Mouse (Mus musculus): Measurements from ENCODE around the gene Gm5741. TPM values are rescaled to one million over a fixed set of nuclear protein-coding genes. Genes with fewer than 3 reads are reported as not detected.

Gene Gm5741
- total and polyA plus RNA-seq, 3 experiments = 1.0 to 1.8 TPM; not detected in 1

GRCm38 (mm10) chr8:85072364-85072929, 4.7 kb upstream of the Gm5741 start:
- no peak for DNase-seq (ENCODE audit: low spot score)
- TF ChIP-seq TAL1 (conservative IDR thresholded peaks at IDR 0.05; ENCODE audit: low read depth, low read length) (no peak), GATA2 (IDR thresholded peaks at IDR 0.05; ENCODE audit: borderline replicate concordance, low read depth, low read length) (no peak), GATA1 (IDR thresholded peaks at IDR 0.05; ENCODE audit: borderline replicate concordance, low read length) (no peak), POLR2AphosphoS5 (IDR thresholded peaks at IDR 0.05; ENCODE audit: insufficient replicate concordance, low read depth, low read length) (no peak), CTCF (IDR thresholded peaks at IDR 0.05; ENCODE audit: low read depth, low read length) (no peak)
- Histone ChIP-seq H3K4me1 (ENCODE audit: insufficient read depth, low read depth, low read length) (peaks cover 54% of the 10 kb centered on the region), H3K9me3 (replicated peaks) (no peaks in the 10 kb centered on the region), H3K36me3 (replicated peaks) (peaks cover 71% of the 10 kb centered on the region), H3K27me3 (ENCODE audit: insufficient read depth, low read length) (no peaks in the 10 kb centered on the region), H3K4me3 (ENCODE audit: low read depth, low read length) (peak overlapping the region; percentile 81)
- no peak for ATAC-seq (ENCODE audit: extremely low read depth, insufficient number of reproducible peaks, low FRiP score, poor library complexity, severe bottlenecking)

- Histone ChIP-seq H3K9me3 (replicated peaks) (no peaks in the 10 kb centered on the region), H3K27me3 (ENCODE audit: insufficient read depth, low read length) (no peaks in the 10 kb centered on the region), H3K4me3 (ENCODE audit: low read depth, low read length) (peak within 1 kb of the TSS; percentile 81), H3K4me1 (ENCODE audit: insufficient read depth, low read depth, low read length) (peaks cover 52% of the 10 kb centered on the region), H3K36me3 (replicated peaks) (peaks cover 71% of the 10 kb centered on the region)
- DNase-seq (ENCODE audit: low spot score) = peak; percentile 94
- TF ChIP-seq GATA1 (IDR thresholded peaks at IDR 0.05; ENCODE audit: borderline replicate concordance, low read length) (no peak), POLR2AphosphoS5 (IDR thresholded peaks at IDR 0.05; ENCODE audit: insufficient replicate concordance, low read depth, low read length) (no peak; the same call in 1 of the 2 replicates), GATA2 (IDR thresholded peaks at IDR 0.05; ENCODE audit: borderline replicate concordance, low read depth, low read length) (no peak), TAL1 (conservative IDR thresholded peaks at IDR 0.05; ENCODE audit: low read depth, low read length) (no peak)
- peak; percentile 86 for ATAC-seq (ENCODE audit: extremely low read depth, insufficient number of reproducible peaks, low FRiP score, poor library complexity, severe bottlenecking)
Observed at GRCm38 (mm10) chr8:85071514-85072281, 3.9 kb upstream of the Gm5741 start, which contains the start of gene Dhps. Gene Dhps (plus strand): TSS chr8:85071757.

- Histone ChIP-seq H3K9me3 (replicated peaks) (no peaks in the 10 kb centered on the region), H3K36me3 (replicated peaks) (peaks cover 71% of the 10 kb centered on the region), H3K4me3 (ENCODE audit: low read depth, low read length) (peak overlapping the region; percentile 81), H3K27me3 (ENCODE audit: insufficient read depth, low read length) (no peaks in the 10 kb centered on the region), H3K4me1 (ENCODE audit: insufficient read depth, low read depth, low read length) (peaks cover 46% of the 10 kb centered on the region)
- no peak for ATAC-seq (ENCODE audit: extremely low read depth, insufficient number of reproducible peaks, low FRiP score, poor library complexity, severe bottlenecking)
- DNase-seq (ENCODE audit: low spot score) = no peak
- TF ChIP-seq GATA2 (IDR thresholded peaks at IDR 0.05; ENCODE audit: borderline replicate concordance, low read depth, low read length) (no peak), GATA1 (IDR thresholded peaks at IDR 0.05; ENCODE audit: borderline replicate concordance, low read length) (no peak), CTCF (IDR thresholded peaks at IDR 0.05; ENCODE audit: low read depth, low read length) (no peak), TAL1 (conservative IDR thresholded peaks at IDR 0.05; ENCODE audit: low read depth, low read length) (no peak), POLR2AphosphoS5 (IDR thresholded peaks at IDR 0.05; ENCODE audit: insufficient replicate concordance, low read depth, low read length) (no peak)
Observed at GRCm38 (mm10) chr8:85071041-85071440, 3.3 kb upstream of the Gm5741 start.

- Histone ChIP-seq H3K4me3 (ENCODE audit: low read depth, low read length) (no peak overlapping the region), H3K4me1 (ENCODE audit: insufficient read depth, low read depth, low read length) (peaks cover 18% of the 10 kb centered on the region), H3K36me3 (replicated peaks) (peaks cover 70% of the 10 kb centered on the region), H3K27me3 (ENCODE audit: insufficient read depth, low read length) (no peaks in the 10 kb centered on the region), H3K9me3 (replicated peaks) (no peaks in the 10 kb centered on the region)
- DNase-seq (ENCODE audit: low spot score) (no peak), ATAC-seq (ENCODE audit: extremely low read depth, insufficient number of reproducible peaks, low FRiP score, poor library complexity, severe bottlenecking) (no peak)
- TF ChIP-seq TAL1 (conservative IDR thresholded peaks at IDR 0.05; ENCODE audit: low read depth, low read length) = no peak
- no peak for TF ChIP-seq CTCF (IDR thresholded peaks at IDR 0.05; ENCODE audit: low read depth, low read length)
- TF ChIP-seq GATA2 (IDR thresholded peaks at IDR 0.05; ENCODE audit: borderline replicate concordance, low read depth, low read length) = no peak
- TF ChIP-seq POLR2AphosphoS5 (IDR thresholded peaks at IDR 0.05; ENCODE audit: insufficient replicate concordance, low read depth, low read length) = no peak
- no peak for TF ChIP-seq GATA1 (IDR thresholded peaks at IDR 0.05; ENCODE audit: borderline replicate concordance, low read length)
Observed at GRCm38 (mm10) chr8:85067155-85067554, 627 bp downstream of the Gm5741 start.

GRCm38 (mm10) chr8:85065213-85065612, 2.6 kb downstream of the Gm5741 start:
- ATAC-seq (ENCODE audit: extremely low read depth, insufficient number of reproducible peaks, low FRiP score, poor library complexity, severe bottlenecking) = no peak
- DNase-seq (ENCODE audit: low spot score) = no peak
- Histone ChIP-seq H3K9me3 (replicated peaks) (no peaks in the 10 kb centered on the region), H3K36me3 (replicated peaks) (peaks cover 72% of the 10 kb centered on the region), H3K27me3 (ENCODE audit: insufficient read depth, low read length) (no peaks in the 10 kb centered on the region), H3K4me1 (ENCODE audit: insufficient read depth, low read depth, low read length) (peaks cover 23% of the 10 kb centered on the region), H3K4me3 (ENCODE audit: low read depth, low read length) (no peak overlapping the region)
- TF ChIP-seq CTCF (IDR thresholded peaks at IDR 0.05; ENCODE audit: low read depth, low read length) (no peak), GATA2 (IDR thresholded peaks at IDR 0.05; ENCODE audit: borderline replicate concordance, low read depth, low read length) (no peak), POLR2AphosphoS5 (IDR thresholded peaks at IDR 0.05; ENCODE audit: insufficient replicate concordance, low read depth, low read length) (no peak), GATA1 (IDR thresholded peaks at IDR 0.05; ENCODE audit: borderline replicate concordance, low read length) (no peak), TAL1 (conservative IDR thresholded peaks at IDR 0.05; ENCODE audit: low read depth, low read length) (no peak)

- no peaks in the 10 kb centered on the region for H3K27me3 ChIP-seq (ENCODE audit: insufficient read depth, low read length)
- no peaks in the 10 kb centered on the region for H3K9me3 ChIP-seq (replicated peaks)
- TF ChIP-seq GATA1 (IDR thresholded peaks at IDR 0.05; ENCODE audit: borderline replicate concordance, low read length) = no peak
- no peak for TF ChIP-seq POLR2AphosphoS5 (IDR thresholded peaks at IDR 0.05; ENCODE audit: insufficient replicate concordance, low read depth, low read length)
- no peak for TF ChIP-seq TAL1 (conservative IDR thresholded peaks at IDR 0.05; ENCODE audit: low read depth, low read length)
- no peak for TF ChIP-seq CTCF (IDR thresholded peaks at IDR 0.05; ENCODE audit: low read depth, low read length)
- TF ChIP-seq GATA2 (IDR thresholded peaks at IDR 0.05; ENCODE audit: borderline replicate concordance, low read depth, low read length) = no peak
- ATAC-seq (ENCODE audit: extremely low read depth, insufficient number of reproducible peaks, low FRiP score, poor library complexity, severe bottlenecking) (no peak), DNase-seq (ENCODE audit: low spot score) (no peak)
- H3K4me3 ChIP-seq (ENCODE audit: low read depth, low read length) = no peak overlapping the region
- H3K4me1 ChIP-seq (ENCODE audit: insufficient read depth, low read depth, low read length) = peaks cover 29% of the 10 kb centered on the region
- H3K36me3 ChIP-seq (replicated peaks) = peaks cover 65% of the 10 kb centered on the region
Observed at GRCm38 (mm10) chr8:85062603-85063002, 5.2 kb downstream of the Gm5741 start.

Data from G1E (cell line).